Mouse (Mus musculus) heart, adult 2 months (tissue): ENCODE results near the gene Mettl16. TPM values are rescaled to one million over a fixed set of nuclear protein-coding genes. Genes with fewer than 3 reads are reported as not detected.
A peak's percentile ranks its signal among the peaks of the same experiment; 100 is the strongest.

Source experiments
- DNase-seq, 2 experiments: peaks; one replicate each; pipeline ENCODE4 v3.0.0; 2021
- H3K27ac ChIP-seq: fragments of 200-600 bp; 2 replicates; pipeline ENCODE4 v1.8.1; 2022
- H3K27me3 ChIP-seq: fragments of 200-500 bp; 2 replicates; pipeline ENCODE4 v1.6.1; 2012; ENCODE audit warnings: mild to moderate bottlenecking, low read length, inconsistent platforms, mixed read lengths; ENCODE audit not compliant: control insufficient read depth, insufficient read depth
- H3K36me3 ChIP-seq: fragments of 200-500 bp; 2 replicates; pipeline ENCODE4 v1.6.1; 2012; ENCODE audit warnings: low read length, inconsistent platforms; ENCODE audit not compliant: control insufficient read depth, insufficient read depth
- H3K4me1 ChIP-seq: fragments of 200-500 bp; 2 replicates; pipeline ENCODE4 v1.6.1; 2011; ENCODE audit warnings: low read length; ENCODE audit not compliant: control insufficient read depth, insufficient read depth
- H3K4me3 ChIP-seq: fragments of 200-600 bp; 2 replicates; pipeline ENCODE4 v1.8.1; 2022
- H3K79me2 ChIP-seq: fragments of 200-500 bp; replicated peaks from 2 replicates; pipeline ENCODE4 v1.6.1; 2012; ENCODE audit warnings: mild to moderate bottlenecking, inconsistent platforms, low read length, moderate library complexity, mixed read lengths; ENCODE audit not compliant: control insufficient read depth, insufficient read depth
- H3K9ac ChIP-seq: fragments of 200-500 bp; 2 replicates; pipeline ENCODE4 v1.6.1; 2012; ENCODE audit warnings: low read depth, mild to moderate bottlenecking, control low read depth, inconsistent platforms, low read length, mixed read lengths
- CTCF ChIP-seq: fragments of 200-600 bp; IDR thresholded peaks from 2 replicates; pipeline ENCODE4 v1.8.1; 2022; ENCODE audit warnings: antibody characterized with exemption, mild to moderate bottlenecking, moderate library complexity
- EP300 ChIP-seq: fragments of 200-500 bp; IDR thresholded peaks from 2 replicates; pipeline ENCODE4 v1.6.1; 2011; ENCODE audit warnings: low read depth, low read length, control low read depth; ENCODE audit not compliant: insufficient read depth
- POLR2A ChIP-seq: fragments of 200-500 bp; IDR thresholded peaks from 2 replicates; pipeline ENCODE4 v1.6.1; 2011; ENCODE audit warnings: mild to moderate bottlenecking, low read depth, low read length, control low read depth; ENCODE audit not compliant: insufficient read depth
- WGBS: fragments of 180-500 bp; shearing (Covaris S2); methylation state at CpG from one replicate; pipeline ENCODE4 v1.1.7; 2018; 5-methylcytosine and 5-hydroxymethylcytosine counted together
- intact Hi-C: fragments of 180-260 bp; cut with DNase I; formaldehyde crosslinking; loops from one replicate; pipeline ENCODE4 v1.15.1; 2025
- polyA plus RNA-seq: library from polyadenylated mRNA; depleted of rRNA; stranded (reverse); fragments of >200 nt; gene quantifications from 2 replicates; pipeline ENCODE4 v1.2.3, GENCODE M21; 2012
- total RNA-seq, 2 experiments: library from RNA; stranded (reverse); gene quantifications; 2 replicates each; pipeline ENCODE4 v1.2.3; 2021

Mettl16 gene
- total and polyA plus RNA-seq, 3 experiments = 2.8 to 17.8 (median 16.3) TPM

GRCm38 (mm10) chr11:74826702-74827101, 56.1 kb downstream of the Mettl16 start:
- Histone ChIP-seq H3K36me3 (no peaks in the 10 kb centered on the region), H3K9ac (no peak overlapping the region), H3K4me3 (no peak overlapping the region), H3K4me1 (peaks cover 4% of the 10 kb centered on the region), H3K27ac (no peak overlapping the region), H3K79me2 (no peaks in the 10 kb centered on the region), H3K27me3 (no peaks in the 10 kb centered on the region)
- TF ChIP-seq EP300 (no peak), POLR2A (no peak), CTCF (no peak)
- DNase-seq = no peak
- WGBS = 81% methylated on average over 5 of the region's 5 CpGs
- intact Hi-C loops = no loop called here

GRCm38 (mm10) chr11:74827791-74828403, 57.3 kb downstream of the Mettl16 start:
- no peak overlapping the region for H3K9ac ChIP-seq
- H3K36me3 ChIP-seq = no peaks in the 10 kb centered on the region
- peaks cover 5% of the 10 kb centered on the region for H3K4me1 ChIP-seq
- H3K27me3 ChIP-seq = no peaks in the 10 kb centered on the region
- H3K79me2 ChIP-seq = no peaks in the 10 kb centered on the region
- H3K27ac ChIP-seq = peak overlapping the region; percentile 3
- intact Hi-C loops = loop anchor here (2.0 kb wide), 1 partner anchor 17 kb away; no protein-coding TSS in a partner anchor
- 54% methylated on average over 7 of the region's 7 CpGs for WGBS
- H3K4me3 ChIP-seq = no peak overlapping the region
- TF ChIP-seq CTCF (no peak), EP300 (no peak), POLR2A (no peak)
- peak; percentile 21 to 27 for DNase-seq

- WGBS = 44% methylated on average over 2 of the region's 2 CpGs
- H3K9ac ChIP-seq = no peak overlapping the region
- no peaks in the 10 kb centered on the region for H3K79me2 ChIP-seq
- H3K27ac ChIP-seq = peak overlapping the region; percentile 3
- H3K4me3 ChIP-seq = no peak overlapping the region
- no peaks in the 10 kb centered on the region for H3K27me3 ChIP-seq
- intact Hi-C loops = loop anchor here (2.0 kb wide), 1 partner anchor 16 kb away; no protein-coding TSS in a partner anchor
- H3K36me3 ChIP-seq = no peaks in the 10 kb centered on the region
- H3K4me1 ChIP-seq = peaks cover 8% of the 10 kb centered on the region
- peak; percentile 24 to 37 for DNase-seq
- TF ChIP-seq POLR2A = no peak
Observed at GRCm38 (mm10) chr11:74828404-74828931, 57.8 kb downstream of the Mettl16 start.

GRCm38 (mm10) chr11:74828965-74829550, 58.4 kb downstream of the Mettl16 start:
- peak overlapping the region; percentile 98 for H3K27ac ChIP-seq
- intact Hi-C loops = loop anchor here (2.0 kb wide), 1 partner anchor 16 kb away; no protein-coding TSS in a partner anchor
- TF ChIP-seq CTCF = no peak
- TF ChIP-seq EP300 = no peak
- TF ChIP-seq POLR2A = no peak
- no peaks in the 10 kb centered on the region for H3K36me3 ChIP-seq
- WGBS = 39% methylated on average over 11 of the region's 11 CpGs
- H3K4me3 ChIP-seq = peak overlapping the region; percentile 99; the same call in 1 of the 2 replicates
- peaks cover 14% of the 10 kb centered on the region for H3K4me1 ChIP-seq
- no peaks in the 10 kb centered on the region for H3K27me3 ChIP-seq
- H3K9ac ChIP-seq = no peak overlapping the region
- DNase-seq = peak in 1 of 2 experiments; percentile 28
- no peaks in the 10 kb centered on the region for H3K79me2 ChIP-seq

GRCm38 (mm10) chr11:74829812-74830211, 59.2 kb downstream of the Mettl16 start:
- H3K4me3 ChIP-seq = peak overlapping the region; percentile 99
- peak overlapping the region; percentile 48 for H3K9ac ChIP-seq
- no peaks in the 10 kb centered on the region for H3K36me3 ChIP-seq
- H3K27me3 ChIP-seq = no peaks in the 10 kb centered on the region
- under 1% methylated on average over 20 of the region's 20 CpGs for WGBS
- peak; percentile 85 to 91 for DNase-seq
- no peaks in the 10 kb centered on the region for H3K79me2 ChIP-seq
- H3K27ac ChIP-seq = peak overlapping the region; percentile 98
- peaks cover 21% of the 10 kb centered on the region for H3K4me1 ChIP-seq
- intact Hi-C loops = loop anchor here (2.0 to 10.0 kb wide), 5 partner anchors 15 to 632 kb away; partner anchors contain the start of genes Cluh, Hic1, Pafah1b1 and Tlcd2
- TF ChIP-seq CTCF = peak; percentile 62
- no peak for TF ChIP-seq EP300
- 0 out of 2 replicates have a peak, but pooled peaks have one; percentile 36 for TF ChIP-seq POLR2A
